Mouse (Mus musculus) neural tube, embryonic 10.5 days (tissue): ENCODE data around the gene AC109138.7.
A peak's percentile ranks its signal among the peaks of the same experiment; 100 is the strongest.

Experiments
- DNase-seq: peaks from one replicate; pipeline ENCODE4 v3.0.0-alpha.2; 2017; ENCODE audit warnings: low spot score; ENCODE audit errors: extremely low spot score

AC109138.7 gene

GRCm38 (mm10) chr19:4192251-4192985 lies 21.7 kb upstream of the AC109138.7 start:
- no peak for DNase-seq

- DNase-seq, result no peak
Observed at GRCm38 (mm10) chr19:4193129-4193528, 21.0 kb upstream of the AC109138.7 start.

DNA sequence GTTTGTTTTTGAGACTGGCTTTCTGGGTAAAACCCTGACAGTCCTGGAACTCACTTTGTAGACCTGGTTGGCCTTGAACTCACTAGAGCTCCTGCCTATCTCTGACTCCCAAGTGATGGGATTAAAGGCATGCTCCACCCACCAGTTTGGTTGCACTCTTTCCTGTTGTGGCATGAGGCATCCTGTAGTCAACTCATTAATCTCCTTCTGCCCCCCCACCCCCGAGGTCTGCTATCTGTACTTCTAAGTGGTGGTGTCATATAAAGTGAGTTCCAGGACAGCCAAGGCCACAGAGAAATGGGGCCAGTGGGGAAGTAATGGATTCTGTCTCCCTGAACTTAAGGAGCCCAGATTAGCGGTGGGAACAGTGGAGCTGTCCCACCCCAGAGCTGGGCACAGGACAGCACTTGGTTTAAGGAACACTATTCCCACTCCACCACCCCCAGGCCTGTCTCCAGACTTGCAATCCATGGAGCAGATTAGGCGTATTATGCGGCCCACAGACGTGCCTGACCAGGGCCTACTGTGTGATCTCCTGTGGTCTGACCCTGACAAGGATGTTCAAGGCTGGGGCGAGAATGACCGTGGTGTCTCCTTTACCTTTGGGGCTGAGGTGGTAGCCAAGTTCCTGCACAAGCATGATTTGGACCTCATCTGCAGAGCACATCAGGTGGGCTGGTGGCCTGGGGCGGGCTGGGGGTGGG lies 20.0 kb upstream of the AC109138.7 start:
- no peak for DNase-seq

DNA sequence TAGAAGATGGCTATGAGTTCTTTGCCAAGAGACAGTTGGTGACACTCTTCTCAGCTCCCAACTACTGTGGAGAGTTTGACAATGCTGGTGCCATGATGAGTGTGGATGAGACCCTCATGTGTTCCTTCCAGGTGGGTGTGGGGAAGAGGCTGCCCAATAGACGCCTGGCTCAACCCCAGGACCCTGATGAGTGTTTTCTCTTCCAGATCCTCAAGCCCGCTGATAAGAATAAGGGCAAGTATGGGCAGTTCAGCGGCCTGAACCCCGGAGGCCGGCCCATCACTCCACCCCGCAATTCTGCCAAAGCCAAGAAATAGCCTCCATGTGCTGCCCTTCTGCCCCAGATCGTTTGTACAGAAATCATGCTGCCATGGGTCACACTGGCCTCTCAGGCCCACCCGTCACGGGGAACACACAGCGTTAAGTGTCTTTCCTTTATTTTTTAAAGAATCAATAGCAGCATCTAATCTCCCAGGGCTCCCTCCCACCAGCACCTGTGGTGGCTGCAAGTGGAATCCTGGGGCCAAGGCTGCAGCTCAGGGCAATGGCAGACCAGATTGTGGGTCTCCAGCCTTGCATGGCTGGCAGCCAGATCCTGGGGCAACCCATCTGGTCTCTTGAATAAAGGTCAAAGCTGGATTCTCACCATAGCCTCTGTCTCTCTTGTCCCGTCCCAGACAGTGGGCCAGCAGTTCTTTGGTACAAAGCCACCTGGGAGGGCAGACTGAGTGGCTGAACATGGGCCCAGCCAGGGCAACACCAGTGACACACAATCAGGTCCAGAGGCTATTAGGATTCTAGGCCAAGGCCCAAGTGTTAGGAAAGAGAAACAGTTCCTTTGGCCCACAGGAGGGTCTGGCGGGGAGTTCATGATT lies 19.1 kb upstream of the AC109138.7 start:
- DNase-seq, result no peak

DNA sequence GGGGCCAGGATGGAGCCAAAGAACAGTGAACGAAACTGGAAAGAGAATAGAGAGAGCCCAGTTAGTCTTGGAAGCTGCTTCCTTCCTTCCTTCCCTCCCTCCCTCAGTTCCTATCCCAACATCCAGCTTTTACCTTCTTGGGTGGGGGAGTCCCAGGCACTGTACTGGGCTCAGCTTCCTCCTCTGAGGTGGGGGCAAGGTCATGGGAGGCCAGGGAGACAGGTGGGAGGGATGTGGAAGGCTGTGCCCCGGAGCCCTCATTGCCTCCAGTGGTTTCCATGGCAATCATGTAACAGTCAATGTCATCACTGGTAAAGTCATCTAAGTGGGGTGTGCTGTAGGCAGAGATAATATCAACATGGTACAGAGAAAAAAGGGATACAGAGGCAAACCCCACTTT lies 18.1 kb upstream of the AC109138.7 start:
- DNase-seq, result no peak

DNA sequence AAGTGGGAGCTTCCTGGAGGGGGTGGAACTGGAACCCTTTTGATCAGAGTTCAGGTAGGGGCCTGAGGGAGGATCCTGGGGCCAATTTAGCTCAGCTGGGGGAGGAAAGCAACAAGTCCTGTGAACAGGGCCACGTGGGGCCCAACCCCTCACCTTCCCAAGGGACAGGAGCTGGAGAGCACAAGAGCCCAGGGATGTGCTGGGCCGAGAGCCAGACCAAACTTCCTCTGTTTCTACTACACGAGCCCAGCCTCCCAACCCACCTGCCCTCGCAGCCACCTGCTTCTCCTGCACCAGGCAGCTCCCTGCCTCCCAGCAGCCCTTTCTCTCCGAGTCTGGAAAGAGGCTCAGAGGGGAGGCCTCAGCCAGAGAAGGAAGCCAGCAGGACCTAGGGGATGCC lies 17.6 kb upstream of the AC109138.7 start:
- DNase-seq, result no peak

DNA sequence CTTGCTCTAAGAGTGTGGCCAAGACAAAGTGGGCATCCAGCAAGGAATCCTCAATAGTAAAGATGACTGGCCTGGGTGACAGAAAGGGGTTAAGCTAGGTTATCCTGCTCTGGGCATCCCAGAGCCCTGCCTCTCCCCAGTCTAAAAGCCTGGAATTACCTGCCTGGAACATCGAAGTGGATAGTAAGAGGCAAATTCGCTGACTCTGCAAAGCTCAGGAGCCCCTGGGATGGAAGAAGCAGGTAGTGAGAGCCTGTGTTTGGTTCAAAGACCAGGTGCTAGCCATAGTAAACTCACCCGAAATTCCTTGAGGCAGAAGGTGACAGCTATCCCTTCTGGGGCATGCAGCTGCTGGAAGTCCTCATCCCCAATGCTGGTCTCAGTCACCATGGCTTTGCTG lies 17.0 kb upstream of the AC109138.7 start:
- DNase-seq, result no peak

DNA sequence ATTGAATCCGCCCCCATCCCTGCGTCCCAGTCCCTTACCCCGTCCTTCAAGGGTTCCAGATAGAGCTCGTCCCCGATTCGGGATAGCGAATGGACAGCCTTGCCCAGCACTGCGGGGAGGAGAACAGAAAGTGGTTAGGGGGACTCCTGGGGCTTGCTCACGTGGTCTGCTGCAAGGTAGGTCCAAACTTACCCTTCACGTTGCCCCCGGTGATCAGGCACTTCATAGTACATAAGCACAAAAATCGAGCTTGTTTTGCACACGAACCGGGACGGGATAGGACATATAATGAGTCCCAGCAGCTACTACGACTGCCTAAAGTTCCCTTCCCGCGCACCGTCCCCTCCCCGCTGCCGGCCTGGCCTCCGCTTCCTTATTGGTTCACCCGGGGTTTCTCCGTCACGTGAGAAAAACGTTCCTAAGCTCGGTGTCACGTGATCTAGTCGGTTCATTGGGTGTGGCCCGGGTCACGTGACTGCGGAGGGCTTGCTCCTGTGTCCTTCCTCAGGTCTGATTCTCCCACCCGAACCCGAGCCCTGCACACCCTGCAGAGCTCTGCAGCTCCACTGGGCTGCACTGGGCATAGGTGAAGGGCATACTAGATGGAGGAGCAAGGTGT lies 12.8 kb upstream of the AC109138.7 start, which contains the start of gene Rad9a:
Rad9a (minus strand) TSS at position 372 of the 619 bp plus-strand sequence.
- peak; percentile 98 for DNase-seq

DNA sequence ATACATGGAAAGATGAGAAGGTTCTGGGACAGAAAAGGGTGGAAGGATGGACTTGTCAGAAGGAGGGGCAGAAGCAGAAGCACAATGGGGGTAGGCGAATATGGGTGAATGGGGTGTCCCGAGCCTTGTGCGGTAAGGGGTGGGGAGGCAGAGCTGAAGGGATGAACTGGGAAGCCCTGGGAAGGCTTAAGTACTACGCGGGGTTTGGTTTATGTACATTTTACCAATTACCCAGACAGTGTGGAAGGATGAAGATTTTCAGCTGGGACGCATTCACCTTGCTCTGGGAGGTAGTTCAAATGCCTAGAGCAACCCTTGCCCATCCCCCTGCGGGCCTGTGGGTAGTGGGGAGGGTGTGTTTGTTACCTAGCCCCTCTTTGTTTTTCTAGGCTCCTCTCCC lies 12.0 kb upstream of the AC109138.7 start:
- no peak for DNase-seq

GRCm38 (mm10) chr19:4203148-4203547 lies 11.0 kb upstream of the AC109138.7 start:
- no peak for DNase-seq

- no peak for DNase-seq
Observed at GRCm38 (mm10) chr19:4203604-4204326, 10.4 kb upstream of the AC109138.7 start.

- no peak for DNase-seq
Observed at GRCm38 (mm10) chr19:4204889-4205288, 9.3 kb upstream of the AC109138.7 start.

DNA sequence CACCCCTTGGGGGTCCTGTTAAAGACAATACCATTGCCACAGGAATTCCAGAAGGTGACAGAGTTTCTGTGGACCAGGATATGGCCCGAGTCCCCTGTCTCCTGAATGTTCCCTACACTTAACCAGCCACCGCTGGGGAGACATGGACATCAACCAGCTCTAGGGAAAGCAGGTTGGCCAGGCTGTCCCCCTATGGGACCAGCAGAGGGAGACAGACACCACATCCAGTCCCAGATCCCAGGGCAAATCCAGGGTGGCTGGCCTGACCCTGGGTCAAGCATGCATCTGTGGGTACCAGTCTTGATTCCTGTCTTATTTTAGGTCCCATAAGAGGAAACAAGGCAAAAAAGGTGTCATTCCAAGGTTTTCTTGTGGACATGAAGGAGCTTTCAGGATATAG lies 7.2 kb upstream of the AC109138.7 start:
- DNase-seq, result peak; percentile 73

DNA sequence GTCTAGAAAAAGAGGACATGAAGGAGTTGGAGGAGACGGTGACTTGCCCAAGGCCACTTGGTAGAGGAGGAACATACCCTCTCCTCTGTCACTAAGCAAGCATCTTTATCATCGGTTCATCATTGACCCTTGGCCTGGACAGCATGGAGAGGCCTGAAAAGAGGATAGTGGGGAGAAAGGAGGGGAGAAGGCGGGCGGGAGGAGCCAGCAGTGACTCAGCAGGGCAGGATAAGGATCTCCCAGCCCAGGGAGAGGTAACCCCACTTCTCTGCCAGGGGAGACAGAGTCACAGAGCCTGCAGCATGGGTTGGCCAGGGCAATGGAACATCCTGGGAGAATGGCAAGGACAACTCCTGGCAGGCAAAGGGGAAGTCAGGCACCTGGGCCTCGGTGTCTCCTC lies 5.6 kb upstream of the AC109138.7 start:
- no peak for DNase-seq

- DNase-seq, result no peak
Observed at GRCm38 (mm10) chr19:4211891-4212588, 2.1 kb upstream of the AC109138.7 start.

GRCm38 (mm10) chr19:4213524-4213974 lies 608 bp upstream of the AC109138.7 start:
- no peak for DNase-seq

DNA sequence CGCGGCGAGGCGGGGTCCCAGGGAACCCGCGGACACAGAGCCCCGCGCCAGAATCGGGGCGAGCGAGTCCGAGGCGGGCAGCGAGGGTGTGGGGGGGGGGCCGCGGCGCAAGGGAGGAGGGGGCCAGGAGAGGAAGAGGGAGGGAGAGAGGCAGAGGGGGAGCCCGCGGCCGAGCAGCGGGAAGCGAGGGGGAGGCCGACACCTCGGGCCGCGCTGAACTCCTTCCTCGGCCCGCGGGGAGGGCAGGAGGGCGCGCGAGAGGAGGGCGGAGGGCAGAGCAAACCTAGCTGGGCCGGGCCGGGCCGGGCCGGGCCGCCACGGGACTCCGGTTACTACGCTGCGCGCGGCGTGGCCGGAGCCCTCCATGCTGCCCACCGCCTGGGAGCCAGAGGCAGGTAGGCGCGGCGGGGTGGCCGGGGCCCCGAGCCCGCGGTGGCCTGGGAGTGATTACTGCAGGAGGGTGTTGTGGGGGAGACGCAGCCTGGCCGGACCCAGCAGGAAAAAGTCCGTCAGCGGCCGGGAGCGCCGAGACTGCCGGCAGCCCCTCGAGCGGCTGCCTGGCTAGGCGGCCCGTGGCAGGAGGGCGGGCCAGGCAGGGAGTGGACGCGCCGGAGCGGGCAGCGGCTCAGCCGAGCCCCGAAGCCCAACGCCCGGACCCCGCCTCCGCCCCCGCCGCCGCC lies 754 bp downstream of the AC109138.7 start:
- DNase-seq, result peak; percentile 79

GRCm38 (mm10) chr19:4215451-4215840 lies 1.3 kb downstream of the AC109138.7 start:
- DNase-seq, result peak; percentile 68

- DNase-seq, result peak; percentile 54
Observed at GRCm38 (mm10) chr19:4216041-4216685, 2.0 kb downstream of the AC109138.7 start.
